ENCODE assay signal across 8 mouse cellular contexts in genomic region chr3:122122127-122122663, GRCm38 (mm10).
DNase-seq lines count a peak whose midpoint lies in the region; ATAC-seq and TF ChIP-seq lines count a peak whose summit lies in the region.

No protein-coding gene starts in this region.

- WGBS in forebrain, embryonic 16.5 days: 12% methylated on average over 17 of the region's 17 CpGs
- under 1% methylated on average over 17 of the region's 17 CpGs for WGBS in lung, adult 2 months

- ATAC-seq in cerebellum, adult (ENCODE audit: insufficient number of reproducible peaks, low FRiP score, low TSS enrichment): peak; percentile 89
- peak; percentile 90 for ATAC-seq in forebrain, embryonic 16.5 days

- H3K9ac ChIP-seq in forebrain, embryonic 16.5 days (replicated peaks; ENCODE audit: low read depth, low read length): peak overlapping the region; percentile 53

- H3K9me3 ChIP-seq in forebrain, embryonic 16.5 days (ENCODE audit: control insufficient read depth, low read length): no peaks in the 10 kb centered on the region

- intact Hi-C loops in heart, postnatal 36 days (cut with DNase I): loop anchor here (1.0 to 5.0 kb wide), 4 partner anchors 18 to 237 kb away; no protein-coding TSS in a partner anchor

- H3K4me2 ChIP-seq in forebrain, embryonic 16.5 days (ENCODE audit: low read length): peak overlapping the region; percentile 69

- no peaks in the 10 kb centered on the region; the same call in 1 of the 2 replicates for H3K27me3 ChIP-seq in forebrain, embryonic 16.5 days (replicated peaks; ENCODE audit: control insufficient read depth, insufficient read depth, low read length)

- no peaks in the 10 kb centered on the region for H3K36me3 ChIP-seq in forebrain, embryonic 16.5 days (ENCODE audit: control insufficient read depth, insufficient read depth)

- peak overlapping the region; percentile 43 for H3K4me3 ChIP-seq in forebrain, embryonic 16.5 days (replicated peaks; ENCODE audit: low read length)
- H3K4me3 ChIP-seq in layer of hippocampus, adult 2 months: peak overlapping the region; percentile 50
- peak overlapping the region; percentile 16 for H3K4me3 ChIP-seq in lung, adult 2 months (replicated peaks; ENCODE audit: extremely low read depth, low read depth, low read length)

- DNase-seq in ES-CJ7 (ENCODE audit: low read depth, low spot score): peak; percentile 97
- peak; percentile 92 to 94 for DNase-seq in heart, postnatal 36 days
- DNase-seq in layer of hippocampus, adult 2 months (ENCODE audit: low spot score in 2 of 2): peak; percentile 77 to 83
- peak; percentile 96 for DNase-seq in lung, adult 2 months
- DNase-seq in ovary, postnatal 10 days (ENCODE audit: low spot score): peak; percentile 84
- DNase-seq in thymus, postnatal 0 days (ENCODE audit: low spot score): peak; percentile 57

- no peak overlapping the region for H3K27ac ChIP-seq in forebrain, embryonic 16.5 days (ENCODE audit: low read length)
- H3K27ac ChIP-seq in layer of hippocampus, adult 2 months: peak overlapping the region; percentile 63

- peak; percentile 93 for TF ChIP-seq CTCF in layer of hippocampus, adult 2 months (conservative IDR thresholded peaks at IDR 0.05)
- TF ChIP-seq CTCF in lung, adult 2 months (IDR thresholded peaks at IDR 0.05; ENCODE audit: insufficient read depth, low read length): peak; percentile 65

- H3K4me1 ChIP-seq in forebrain, embryonic 16.5 days (replicated peaks; ENCODE audit: control insufficient read depth, insufficient read depth, low read length): peaks cover 7% of the 10 kb centered on the region; the same call in 1 of the 2 replicates
- H3K4me1 ChIP-seq in lung, adult 2 months (ENCODE audit: control insufficient read depth, insufficient read depth, low read length): peaks cover 23% of the 10 kb centered on the region

- TF ChIP-seq POLR2A in lung, adult 2 months (IDR thresholded peaks at IDR 0.05; ENCODE audit: borderline replicate concordance, extremely low read depth, low read depth, low read length): no peak
